Mouse (Mus musculus): ENCODE data around the gene Trim5. TPM values are rescaled to one million over a fixed set of nuclear protein-coding genes. Genes with fewer than 3 reads are reported as not detected.
"Not testable (repeated sequence)": the region's sequence is repeated elsewhere in the genome, so short reads cannot be mapped to it uniquely, and the experiment has no call there.

The Trim5 gene
- polyA plus RNA-seq (2012; rRNA removed): 0.65 and 0.72 TPM in 2 replicates

DNA sequence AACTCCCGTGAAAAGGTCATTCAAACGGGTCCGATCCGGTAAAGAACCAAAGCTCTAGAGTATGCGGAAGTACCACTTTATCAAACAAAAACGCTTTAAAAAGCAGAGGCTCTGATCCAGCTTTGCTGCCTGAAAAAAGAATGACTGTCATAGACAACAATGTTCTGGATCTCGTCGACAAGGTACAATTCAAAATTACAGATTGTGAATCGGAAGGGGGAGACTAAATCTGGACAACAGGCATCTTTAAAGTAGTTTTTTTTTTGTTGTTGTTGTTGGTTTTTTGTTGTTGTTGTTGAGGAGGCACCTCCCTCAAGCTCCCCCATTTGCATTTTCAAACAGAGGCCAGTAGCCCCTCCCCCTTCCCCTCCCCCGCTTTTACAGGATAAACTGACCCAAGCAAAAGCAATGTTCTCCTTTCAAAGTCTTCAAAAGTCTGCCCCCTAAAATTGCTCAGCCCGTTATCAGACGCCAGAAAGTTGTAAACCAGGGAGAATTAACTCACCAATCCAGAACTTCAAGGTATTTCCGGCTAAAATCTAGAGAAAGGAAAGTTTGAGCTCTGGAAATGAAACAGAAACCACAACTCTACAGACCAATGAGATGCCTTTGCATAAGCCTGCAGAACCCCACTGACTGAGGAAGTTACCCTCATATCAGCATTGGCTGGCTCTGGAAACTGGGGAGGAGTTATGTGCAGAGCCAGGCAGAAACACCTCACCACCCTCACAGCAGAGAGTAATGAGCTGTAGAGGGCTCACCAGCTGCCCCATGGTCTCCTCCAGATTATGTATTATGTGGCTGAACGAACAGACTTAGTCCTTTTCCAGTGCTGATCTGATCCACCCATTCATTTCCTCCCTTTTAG is at the start of gene Trim5:
TSS of gene Trim5 (minus strand) at position 519 of the 868 bp plus-strand sequence.
- DNase-seq (ENCODE audit: extremely low spot score in 1 of 2, low spot score in 1 of 2): not testable (repeated sequence)

DNA sequence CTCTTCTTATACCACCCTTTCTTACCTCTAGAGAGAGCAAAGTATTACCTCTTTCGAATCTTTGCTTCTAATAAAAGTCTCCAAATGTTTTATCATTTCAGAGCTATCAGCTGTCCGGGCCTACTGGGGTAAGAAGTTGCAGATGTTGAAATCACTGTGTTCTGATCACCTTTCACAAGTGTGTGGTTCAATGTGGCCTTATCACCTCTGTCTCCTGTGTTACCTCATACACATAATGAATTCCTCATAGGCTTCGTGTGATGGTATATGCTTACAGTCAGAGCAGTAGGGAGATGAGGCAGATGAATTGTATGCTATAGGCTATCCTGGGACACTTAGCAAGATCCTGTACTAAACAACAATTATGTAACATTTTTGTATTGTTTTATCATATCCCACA is 47.7 kb upstream of the Trim5 start:
- DNase-seq (ENCODE audit: extremely low spot score in 1 of 2, low spot score in 1 of 2): not testable (repeated sequence)

DNA sequence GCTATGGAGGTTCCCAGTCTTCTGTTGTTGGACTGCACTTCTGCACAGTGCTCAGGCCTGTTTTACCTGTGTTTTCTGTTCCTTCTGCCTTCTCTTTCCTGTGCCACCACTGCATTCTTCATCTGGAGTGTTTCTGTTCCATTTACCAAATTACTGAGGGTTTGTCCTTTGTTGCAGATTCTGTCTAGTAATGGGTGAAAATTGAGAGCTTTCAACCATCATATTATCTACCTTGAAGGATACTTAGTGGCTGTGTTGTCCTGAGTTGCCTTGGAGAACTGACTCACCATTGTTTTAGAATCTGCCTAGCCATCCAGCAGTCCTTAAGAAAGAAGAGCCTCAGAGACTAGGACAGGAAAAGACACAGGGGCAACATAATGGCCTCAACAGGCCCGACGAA is 41.3 kb upstream of the Trim5 start, which contains the start of gene Trim34b:
TSS of gene Trim34b (plus strand) at position 301 of the 400 bp plus-strand sequence.
- not testable (repeated sequence) for DNase-seq (ENCODE audit: extremely low spot score in 1 of 2, low spot score in 1 of 2)

DNA sequence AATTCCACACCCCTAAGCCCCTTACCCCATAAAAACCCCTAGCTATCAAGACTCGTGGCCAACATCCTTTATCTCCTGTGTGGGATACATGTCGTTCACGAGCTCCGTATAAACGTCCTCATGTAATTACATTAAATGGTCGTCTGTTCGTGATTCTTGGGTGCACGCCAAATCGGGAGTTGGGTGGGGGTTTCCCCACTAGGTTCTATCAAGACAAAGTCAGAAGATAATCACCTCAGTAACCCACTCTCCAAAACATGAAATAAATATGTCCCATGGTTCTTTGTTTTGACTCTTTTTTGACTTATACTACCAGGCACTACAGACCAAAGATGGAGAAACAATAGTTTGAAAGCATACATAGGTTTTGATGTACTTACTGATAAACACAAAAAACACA is 34.1 kb upstream of the Trim5 start:
- DNase-seq (ENCODE audit: extremely low spot score in 1 of 2, low spot score in 1 of 2): no peak

DNA sequence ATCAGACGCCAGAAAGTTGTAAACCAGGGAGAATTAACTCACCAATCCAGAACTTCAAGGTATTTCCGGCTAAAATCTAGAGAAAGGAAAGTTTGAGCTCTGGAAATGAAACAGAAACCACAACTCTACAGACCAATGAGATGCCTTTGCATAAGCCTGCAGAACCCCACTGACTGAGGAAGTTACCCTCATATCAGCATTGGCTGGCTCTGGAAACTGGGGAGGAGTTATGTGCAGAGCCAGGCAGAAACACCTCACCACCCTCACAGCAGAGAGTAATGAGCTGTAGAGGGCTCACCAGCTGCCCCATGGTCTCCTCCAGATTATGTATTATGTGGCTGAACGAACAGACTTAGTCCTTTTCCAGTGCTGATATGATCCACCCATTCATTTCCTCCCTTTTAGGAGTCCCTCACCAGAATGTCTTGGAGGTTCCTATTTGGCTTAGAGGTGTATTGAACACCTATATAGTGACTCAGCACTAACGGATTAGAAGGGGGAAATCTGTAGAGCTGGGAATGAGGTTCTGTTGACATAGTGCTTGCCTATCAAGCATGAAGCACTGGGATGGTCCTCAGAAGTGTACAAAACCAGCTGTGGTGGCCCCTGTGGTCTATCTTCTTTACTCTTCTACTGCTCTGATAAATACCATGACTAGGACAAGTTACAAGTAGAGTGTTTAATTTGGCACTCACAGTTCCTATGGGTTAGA is 27.6 kb upstream of the Trim5 start, which contains the start of gene Trim12a:
TSS of gene Trim12a (minus strand) at position 98 of the 712 bp plus-strand sequence.
- DNase-seq (ENCODE audit: extremely low spot score in 1 of 2, low spot score in 1 of 2): not testable (repeated sequence)

DNA sequence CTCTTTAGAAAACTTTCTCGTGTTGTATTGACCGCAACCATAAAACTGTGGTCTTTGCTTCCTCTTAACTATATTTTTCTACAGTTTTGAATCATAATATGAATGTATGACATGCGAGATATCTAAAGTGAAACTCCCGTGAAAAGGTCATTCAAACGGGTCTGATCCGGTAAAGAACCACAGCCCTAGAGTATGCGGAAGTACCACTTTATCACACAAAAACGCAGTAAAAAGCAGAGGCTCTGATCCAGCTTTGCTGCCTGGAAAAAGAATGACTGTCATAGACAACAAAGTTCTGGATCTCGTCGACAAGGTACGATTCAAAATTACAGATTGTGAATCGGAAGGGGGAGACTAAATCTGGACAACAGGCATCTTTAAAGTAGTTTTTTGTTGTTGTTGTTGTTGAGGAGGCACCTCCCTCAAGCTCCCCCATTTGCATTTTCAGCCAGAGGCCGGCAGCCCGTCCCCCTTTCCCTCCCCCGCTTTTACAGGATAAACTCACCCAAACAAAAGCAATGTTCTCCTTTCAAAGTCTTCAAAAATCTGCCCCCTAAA is 27.0 kb upstream of the Trim5 start:
- DNase-seq (ENCODE audit: extremely low spot score in 1 of 2, low spot score in 1 of 2): no peak

DNA sequence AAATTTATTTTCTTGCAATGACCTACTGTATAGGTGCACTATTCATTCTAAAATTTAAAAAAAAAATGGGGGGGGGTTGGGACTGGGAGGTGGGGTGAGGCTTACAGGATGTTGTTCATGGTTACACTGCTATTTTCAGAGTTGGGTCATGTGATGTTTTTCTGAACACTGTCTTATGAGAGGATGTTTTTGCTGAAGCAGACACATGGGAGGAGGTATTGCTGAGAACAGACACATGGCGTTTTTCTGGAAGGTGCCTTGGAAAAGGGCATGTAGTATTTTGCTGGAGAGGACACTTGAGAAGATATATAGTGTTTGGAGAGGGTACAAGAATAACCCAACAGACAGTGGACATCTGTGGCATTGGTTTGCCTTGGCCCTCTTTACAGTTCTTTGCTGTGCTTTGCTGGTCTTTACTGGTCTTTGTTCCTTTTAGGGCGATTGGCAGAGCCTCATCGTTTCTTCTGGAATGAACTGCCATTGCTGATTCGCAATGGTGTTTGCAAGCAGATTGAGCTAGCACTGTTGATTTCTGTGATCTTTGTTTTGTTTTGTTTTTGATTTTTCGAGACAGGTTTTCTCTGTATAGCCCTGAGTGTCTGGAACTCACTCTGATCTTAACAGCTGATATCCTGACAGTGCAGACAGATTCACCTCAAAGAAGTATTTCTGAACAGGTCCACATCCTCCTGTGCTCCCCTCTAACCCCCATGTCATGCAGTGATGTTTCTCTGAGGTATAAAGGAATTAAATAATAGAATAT is 3.9 kb upstream of the Trim5 start:
- DNase-seq (ENCODE audit: extremely low spot score in 1 of 2, low spot score in 1 of 2): no peak

DNA sequence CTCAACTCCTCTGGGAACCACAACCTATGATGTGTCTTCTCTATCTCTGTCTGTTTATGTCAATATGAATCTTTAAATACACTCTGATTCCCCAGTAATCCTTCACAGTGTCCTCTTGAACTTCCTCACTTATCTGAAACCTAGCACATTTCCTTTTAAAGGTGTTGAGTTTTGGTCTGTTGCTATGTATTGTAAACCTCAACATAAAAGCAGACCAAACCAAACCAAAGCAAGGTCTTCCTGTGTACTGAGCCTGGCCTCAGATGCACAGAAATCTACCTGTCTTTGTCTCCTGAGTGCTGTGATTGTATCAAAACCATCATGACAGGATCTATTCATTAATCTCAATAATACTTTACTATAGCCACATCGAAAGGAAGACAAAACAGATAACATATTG is 2.7 kb upstream of the Trim5 start:
- DNase-seq (ENCODE audit: extremely low spot score in 1 of 2, low spot score in 1 of 2): no peak

DNA sequence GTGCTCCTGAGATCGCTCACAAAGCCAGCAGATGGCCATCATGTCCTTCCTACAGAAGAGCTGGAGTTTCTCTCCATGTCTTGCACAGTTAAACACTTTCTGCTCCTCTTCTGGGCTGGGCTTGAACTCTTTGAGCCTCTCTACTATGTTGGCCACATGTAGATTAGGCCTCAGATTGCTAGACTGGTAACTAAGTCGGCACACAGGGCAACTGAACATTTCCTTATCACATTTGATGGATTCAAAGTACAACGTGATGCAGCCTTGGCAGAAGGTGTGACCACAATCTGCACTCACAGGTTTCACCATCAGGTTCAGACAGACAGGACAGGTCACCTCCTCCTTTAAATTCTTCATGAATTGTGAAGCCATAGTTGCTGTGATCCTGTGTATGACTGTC is 8.5 kb downstream of the Trim5 start:
- not testable (repeated sequence) for DNase-seq (ENCODE audit: extremely low spot score in 1 of 2, low spot score in 1 of 2)

DNA sequence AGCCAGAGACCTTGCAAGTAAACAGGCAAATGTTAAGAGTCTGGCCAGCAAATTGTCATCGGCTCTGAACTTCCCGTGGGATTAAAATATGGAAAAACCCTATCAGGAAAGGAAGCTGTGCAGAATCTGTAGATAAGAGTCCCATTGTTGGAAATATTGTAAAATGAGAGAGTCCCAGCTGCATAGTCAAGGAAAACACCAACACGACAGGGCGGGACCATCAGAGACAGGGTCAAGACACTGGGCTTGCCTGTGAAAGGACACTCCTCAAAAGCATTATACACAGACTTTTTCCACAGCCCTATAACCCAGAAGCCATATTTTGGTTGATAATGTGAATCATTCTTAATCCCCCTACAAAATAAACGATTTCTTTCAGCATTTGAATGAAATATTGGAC is 22.6 kb downstream of the Trim5 start:
- DNase-seq (ENCODE audit: extremely low spot score in 1 of 2, low spot score in 1 of 2): not testable (repeated sequence)

DNA sequence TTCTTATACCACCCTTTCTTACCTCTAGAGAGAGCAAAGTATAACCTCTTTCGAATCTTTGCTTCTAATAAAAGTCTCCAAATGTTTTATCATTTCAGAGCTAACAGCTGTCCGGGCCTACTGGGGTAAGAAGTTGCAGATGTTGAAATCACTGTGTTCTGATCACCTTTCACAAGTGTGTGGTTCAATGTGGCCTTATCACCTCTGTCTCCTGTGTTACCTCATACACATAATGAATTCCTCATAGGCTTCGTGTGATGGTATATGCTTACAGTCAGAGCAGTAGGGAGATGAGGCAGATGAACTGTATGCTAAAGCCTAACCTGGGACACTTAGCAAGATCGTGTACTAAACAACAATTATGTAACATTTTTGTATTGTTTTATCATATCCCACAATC is 27.5 kb downstream of the Trim5 start:
- DNase-seq (ENCODE audit: extremely low spot score in 1 of 2, low spot score in 1 of 2): not testable (repeated sequence)

DNA sequence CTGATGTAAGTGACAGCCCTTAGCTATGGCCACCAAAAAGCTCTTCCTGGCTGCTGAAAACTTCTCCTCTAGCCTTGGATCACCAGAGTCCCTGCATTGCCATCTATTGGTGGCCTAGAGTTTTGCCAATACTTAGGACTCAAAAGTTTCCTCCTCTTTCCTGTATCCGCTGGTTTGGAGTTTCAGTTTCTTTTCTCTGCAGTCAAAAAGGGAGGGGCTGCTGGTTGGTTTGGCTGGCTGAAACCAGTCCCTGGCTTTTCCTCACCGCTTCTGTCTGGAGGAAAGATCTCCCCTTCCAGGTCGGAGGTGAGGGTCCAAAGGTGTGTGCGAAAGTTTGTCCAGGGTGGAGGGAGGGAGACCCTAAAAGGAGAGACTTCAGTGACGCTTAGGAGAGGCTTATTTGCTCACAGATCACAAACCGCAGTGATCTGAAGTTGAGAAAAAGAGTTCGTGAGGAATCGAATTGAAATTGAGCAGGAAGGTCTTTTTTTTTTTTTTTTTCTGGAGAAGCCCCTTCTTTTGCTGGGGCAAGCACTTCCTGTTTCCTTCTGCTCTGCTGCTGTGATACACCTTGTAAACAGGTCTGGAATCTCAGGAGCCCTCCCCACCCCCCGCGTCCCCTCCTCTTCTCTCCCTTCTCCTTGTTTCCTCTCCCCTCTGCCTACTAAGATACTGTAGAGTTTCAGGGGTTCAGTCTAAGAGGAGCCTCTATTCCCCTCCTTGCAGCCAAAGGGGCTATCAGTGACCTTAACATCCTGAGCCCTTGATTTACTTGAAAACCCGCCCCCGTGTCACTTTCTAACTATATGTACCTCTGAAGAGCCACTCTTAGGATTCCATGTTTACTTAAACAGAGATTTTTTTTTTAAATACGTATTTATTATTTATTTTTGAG is 43.4 kb downstream of the Trim5 start, which contains the start of gene Trim34a:
TSS of gene Trim34a (plus strand) at position 171 of the 895 bp plus-strand sequence.
- DNase-seq (ENCODE audit: extremely low spot score in 1 of 2, low spot score in 1 of 2): peak in 1 of 2 experiments; percentile 20

DNA sequence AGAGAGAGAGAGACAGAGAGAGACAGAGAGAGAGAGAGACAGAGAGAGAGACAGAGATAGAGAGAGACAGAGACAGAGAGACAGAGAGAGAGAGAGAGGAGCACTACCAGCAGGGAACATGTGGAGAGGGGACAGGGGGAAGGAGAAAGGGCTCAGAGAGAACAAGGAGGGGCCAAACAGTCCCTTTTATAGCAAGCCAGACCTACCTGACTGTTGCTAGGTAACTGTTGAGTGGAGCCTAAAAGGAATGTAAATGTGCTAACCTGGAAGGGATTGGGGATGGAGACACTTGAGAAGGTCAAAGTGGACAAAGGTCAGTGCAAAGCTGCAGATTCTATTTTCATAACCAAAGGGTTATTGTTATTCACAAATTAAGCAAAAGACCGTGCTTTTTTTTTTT is 44.3 kb downstream of the Trim5 start:
- DNase-seq (ENCODE audit: extremely low spot score in 1 of 2, low spot score in 1 of 2): no peak

DNA sequence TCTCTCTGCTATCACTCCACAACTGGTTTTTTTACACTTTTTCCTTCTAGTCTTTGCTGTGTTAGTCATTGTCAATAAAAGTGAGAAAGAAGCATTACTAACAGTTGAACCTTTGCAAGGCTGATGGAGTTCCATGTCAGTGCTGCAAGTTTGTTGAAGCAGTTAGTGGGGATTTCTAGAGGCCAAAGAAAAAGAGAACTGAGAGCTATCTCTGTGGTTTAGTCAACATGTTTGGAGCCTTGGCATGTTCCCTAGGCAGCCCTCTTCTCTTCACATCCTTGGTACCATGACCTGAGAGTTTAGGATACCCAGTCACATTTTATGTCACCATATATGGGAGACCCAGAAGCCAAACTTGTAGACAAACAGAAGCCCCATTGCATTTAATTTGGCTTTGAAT is 47.0 kb downstream of the Trim5 start:
- DNase-seq (ENCODE audit: extremely low spot score in 1 of 2, low spot score in 1 of 2): no peak

DNA sequence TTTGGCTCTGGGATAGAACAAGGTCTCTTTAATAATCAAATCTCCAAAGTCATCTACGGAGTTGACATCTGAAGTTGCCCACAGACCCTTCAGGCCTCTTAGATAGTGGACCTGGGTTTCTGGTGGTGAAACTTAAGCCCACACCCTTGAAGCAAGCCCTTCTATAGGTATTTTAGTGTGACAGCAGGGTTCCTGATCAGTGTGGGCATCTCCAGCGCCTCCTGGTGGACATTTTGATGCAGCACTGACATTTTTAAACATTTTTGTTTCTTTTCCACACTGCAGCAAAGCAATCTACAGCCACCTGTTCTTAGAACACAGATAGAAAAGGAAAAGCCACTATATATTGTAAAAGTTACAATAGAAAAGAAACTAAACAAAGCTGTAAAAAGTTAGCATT is 56.7 kb downstream of the Trim5 start:
- peak in 1 of 2 experiments; percentile 5 for DNase-seq (ENCODE audit: extremely low spot score in 1 of 2, low spot score in 1 of 2)

DNA sequence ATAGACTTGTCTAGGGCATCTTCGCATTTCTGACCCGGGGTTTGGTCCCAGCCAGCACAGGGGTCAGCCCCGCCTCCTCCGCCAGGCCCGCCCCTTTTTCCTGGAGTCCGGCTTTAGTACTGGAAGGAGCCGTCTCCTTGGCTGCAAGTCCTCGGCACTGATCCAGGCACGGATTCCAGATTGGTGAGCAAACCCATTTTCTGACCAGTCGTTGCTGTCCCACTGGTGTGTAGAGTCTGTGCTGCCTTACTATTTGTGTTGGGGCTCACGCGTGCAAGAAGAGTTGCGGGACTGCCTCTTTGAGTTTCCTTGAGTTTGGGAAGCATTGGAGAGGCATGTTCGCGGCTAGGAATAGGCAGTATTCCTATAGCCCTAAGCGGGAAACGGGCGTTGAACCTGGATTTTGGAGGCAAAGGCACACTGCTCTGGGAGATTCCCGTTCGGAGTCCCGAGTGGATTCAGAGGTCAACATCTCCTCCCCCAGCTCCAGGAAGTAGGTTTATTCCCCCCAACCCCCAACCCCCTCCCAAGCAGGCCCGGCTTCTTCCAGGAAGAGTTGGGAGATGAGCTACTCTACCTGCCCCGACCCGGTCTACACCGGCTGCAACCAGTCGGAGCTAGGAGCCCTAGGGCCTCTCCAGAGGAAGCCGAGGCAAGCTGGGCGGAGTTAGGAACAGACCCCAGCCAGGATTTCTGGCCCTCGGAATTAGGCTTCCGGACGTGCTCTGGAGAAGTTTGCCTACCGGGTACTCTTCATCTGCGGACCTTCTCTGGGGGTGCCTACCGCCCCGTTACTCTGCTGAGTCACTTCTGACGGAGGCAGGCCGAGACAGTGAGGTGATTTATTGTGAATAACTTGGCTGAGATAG is 69.0 kb downstream of the Trim5 start, which contains the start of gene Trim6:
TSS of gene Trim6 (plus strand) at position 93 of the 869 bp plus-strand sequence.
- DNase-seq (ENCODE audit: extremely low spot score in 1 of 2, low spot score in 1 of 2): peak in 1 of 2 experiments; percentile 4

DNA sequence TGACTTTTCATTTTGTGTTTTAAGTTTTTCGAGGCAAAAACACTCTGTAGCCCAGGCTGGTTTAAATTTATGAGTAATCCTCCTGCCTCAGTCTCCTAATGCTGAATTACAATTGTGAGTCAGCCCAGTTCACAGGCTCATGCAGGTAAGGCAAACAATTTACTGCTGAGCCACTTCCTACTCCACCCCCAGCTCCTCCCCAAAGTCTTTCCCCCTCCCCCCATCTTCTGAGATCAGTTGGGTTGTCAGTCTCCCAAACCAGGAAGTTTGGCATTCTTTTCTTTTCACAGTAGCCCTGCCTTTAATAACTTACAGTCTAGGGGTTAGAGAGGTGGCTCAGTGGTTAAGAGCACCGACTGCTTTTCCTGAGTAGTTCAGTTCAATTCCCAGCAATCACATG is 70.0 kb downstream of the Trim5 start:
- no peak for DNase-seq (ENCODE audit: extremely low spot score in 1 of 2, low spot score in 1 of 2)

DNA sequence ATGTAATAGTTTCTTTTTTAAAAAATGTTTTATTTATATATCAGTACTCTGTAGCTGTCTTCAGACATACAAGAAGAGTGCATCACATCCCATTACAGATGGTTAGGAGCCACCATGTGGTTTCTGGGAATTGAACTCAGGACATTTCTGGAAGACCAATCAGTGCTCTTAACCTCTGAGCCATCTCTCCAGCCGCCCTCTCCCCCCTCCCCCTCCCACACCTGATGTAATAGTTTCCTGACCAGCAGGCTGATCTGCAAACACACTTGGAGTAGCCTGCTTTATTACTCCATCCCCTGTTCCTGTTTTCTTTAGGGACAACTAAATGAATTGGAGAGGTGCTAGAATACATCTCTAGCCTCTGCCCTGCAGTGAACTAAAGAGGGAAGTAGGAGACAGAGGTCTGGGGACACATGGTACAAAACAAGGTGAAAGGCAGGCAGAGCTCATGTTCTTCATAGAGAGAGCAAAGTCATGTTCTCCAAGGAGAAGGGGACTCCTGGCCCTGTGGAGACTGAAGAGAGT is 71.8 kb downstream of the Trim5 start:
- no peak for DNase-seq (ENCODE audit: extremely low spot score in 1 of 2, low spot score in 1 of 2)
